Mouse (Mus musculus) heart, embryonic 11.5 days (tissue): ENCODE data around the gene Igsf23. TPM values are rescaled to one million over a fixed set of nuclear protein-coding genes. Genes with fewer than 3 reads are reported as not detected.
"Not testable (repeated sequence)": the region's sequence is repeated elsewhere in the genome, so short reads cannot be mapped to it uniquely, and the experiment has no call there.

ENCODE experiments used
- ATAC-seq: fragments of 200-750 bp; cut with Nextera tagmentation; replicated peaks from 2 replicates; pipeline ENCODE4 v1.8.0; 2017; ENCODE audit warnings: moderate library complexity; ENCODE audit not compliant: insufficient number of reproducible peaks, low FRiP score, low TSS enrichment
- H3K27ac ChIP-seq: fragments of 300-500 bp; sonication (generic); 2 replicates; pipeline ENCODE4 v1.5.1; 2014; ENCODE audit warnings: mild to moderate bottlenecking, low read depth, low read length
- H3K27me3 ChIP-seq: fragments of 300-500 bp; sonication (generic); 2 replicates; pipeline ENCODE4 v1.6.1; 2014; ENCODE audit warnings: mild to moderate bottlenecking, low read length, mixed read lengths; ENCODE audit not compliant: control insufficient read depth, insufficient read depth
- H3K36me3 ChIP-seq: fragments of 300-500 bp; sonication (generic); 2 replicates; pipeline ENCODE4 v1.6.1; 2014; ENCODE audit warnings: mild to moderate bottlenecking, low read length, moderate library complexity, mixed read lengths; ENCODE audit not compliant: control insufficient read depth, insufficient read depth
- H3K4me1 ChIP-seq: fragments of 300-500 bp; sonication (generic); 2 replicates; pipeline ENCODE4 v1.6.1; 2014; ENCODE audit warnings: low read length; ENCODE audit not compliant: control insufficient read depth, insufficient read depth
- H3K4me2 ChIP-seq: fragments of 300-500 bp; sonication (generic); 2 replicates; pipeline ENCODE4 v1.6.1; 2014; ENCODE audit warnings: mild to moderate bottlenecking, moderate library complexity
- H3K4me3 ChIP-seq: fragments of 300-500 bp; sonication (generic); 2 replicates; pipeline ENCODE4 v1.5.1; 2014; ENCODE audit warnings: low read depth, low read length
- H3K9ac ChIP-seq: fragments of 300-500 bp; sonication (generic); 2 replicates; pipeline ENCODE4 v1.6.1; 2014; ENCODE audit warnings: mild to moderate bottlenecking, low read depth, low read length, moderate library complexity
- H3K9me3 ChIP-seq: fragments of 300-500 bp; sonication (generic); replicated peaks from 2 replicates; pipeline ENCODE4 v1.6.1; 2016; ENCODE audit warnings: low read length; ENCODE audit not compliant: control insufficient read depth
- WGBS: fragments of 180-500 bp; shearing (Covaris S2); extraction: QIAGEN DNeasy Blood & Tissue Kit; methylation state at CpG from one replicate; pipeline ENCODE4 v1.1.7; 2014; ENCODE audit not compliant: insufficient replicate concordance; 5-methylcytosine and 5-hydroxymethylcytosine counted together
- polyA plus RNA-seq: library from polyadenylated mRNA; unstranded; fragments of >200 nt; fragmentation: Nextera tagmentation; extraction: Ambion mirVana; gene quantifications from 2 replicates; pipeline ENCODE4 v1.2.1, GENCODE M21; 2014

Igsf23 gene
- polyA plus RNA-seq, result 0.84 and 2.0 TPM in 2 replicates

GRCm38 (mm10) chr7:19950589-19950988, at the start of gene Igsf23:
Igsf23 (minus strand) TSS chr7:19950756.
- Histone ChIP-seq H3K4me2 (no peak within 1 kb of the TSS; the same call in 1 of the 2 replicates), H3K4me3 (no peak within 1 kb of the TSS), H3K27me3 (no peaks in the 10 kb centered on the region), H3K9me3 (no peaks in the 10 kb centered on the region), H3K9ac (no peak within 1 kb of the TSS), H3K36me3 (no peaks in the 10 kb centered on the region), H3K4me1 (peaks cover 3% of the 10 kb centered on the region; the same call in 1 of the 2 replicates), H3K27ac (no peak within 1 kb of the TSS)
- ATAC-seq, result peak; percentile 62
- 24% methylated on average over 9 of the region's 9 CpGs for WGBS

GRCm38 (mm10) chr7:19996721-19997120, 46.2 kb upstream of the Igsf23 start:
- 68% methylated on average over 3 of the region's 3 CpGs for WGBS
- not testable (repeated sequence) for H3K27ac ChIP-seq, H3K27me3 ChIP-seq, H3K9me3 ChIP-seq, H3K4me1 ChIP-seq, H3K36me3 ChIP-seq, ATAC-seq, H3K9ac ChIP-seq, H3K4me3 ChIP-seq, H3K4me2 ChIP-seq

- not testable (repeated sequence) for H3K4me3 ChIP-seq, H3K27me3 ChIP-seq, H3K4me1 ChIP-seq, H3K27ac ChIP-seq, H3K36me3 ChIP-seq, H3K9me3 ChIP-seq, ATAC-seq, H3K9ac ChIP-seq, H3K4me2 ChIP-seq
- WGBS, result 64% methylated on average over 8 of the region's 8 CpGs
Observed at GRCm38 (mm10) chr7:19991165-19991564, 40.6 kb upstream of the Igsf23 start, which contains the start of gene Nlrp9b. Nlrp9b (plus strand) TSS chr7:19991465.

- Histone ChIP-seq H3K9ac (no peak overlapping the region), H3K27me3 (no peaks in the 10 kb centered on the region), H3K4me3 (no peak overlapping the region), H3K36me3 (no peaks in the 10 kb centered on the region), H3K4me1 (no peaks in the 10 kb centered on the region), H3K9me3 (peaks cover 14% of the 10 kb centered on the region), H3K27ac (no peak overlapping the region), H3K4me2 (no peak overlapping the region)
- ATAC-seq, result no peak
- WGBS, result 85% methylated on average over 4 of the region's 4 CpGs
Observed at GRCm38 (mm10) chr7:19971516-19971915, 21.0 kb upstream of the Igsf23 start.

- Histone ChIP-seq H3K9me3 (peaks cover 14% of the 10 kb centered on the region), H3K27me3 (no peaks in the 10 kb centered on the region), H3K9ac (no peak overlapping the region), H3K4me2 (no peak overlapping the region), H3K4me3 (no peak overlapping the region), H3K36me3 (no peaks in the 10 kb centered on the region), H3K27ac (no peak overlapping the region), H3K4me1 (no peaks in the 10 kb centered on the region)
- ATAC-seq, result no peak
- 90% methylated on average over 8 of the region's 8 CpGs for WGBS
Observed at GRCm38 (mm10) chr7:19970196-19970595, 19.6 kb upstream of the Igsf23 start.

GRCm38 (mm10) chr7:19969541-19970090, 19.1 kb upstream of the Igsf23 start:
- 95% methylated on average over 4 of the region's 4 CpGs for WGBS
- no peaks in the 10 kb centered on the region for H3K27me3 ChIP-seq
- H3K27ac ChIP-seq, result no peak overlapping the region
- no peak for ATAC-seq
- H3K36me3 ChIP-seq, result no peaks in the 10 kb centered on the region
- no peak overlapping the region for H3K4me2 ChIP-seq
- no peak overlapping the region for H3K4me3 ChIP-seq
- H3K4me1 ChIP-seq, result no peaks in the 10 kb centered on the region
- peaks cover 14% of the 10 kb centered on the region for H3K9me3 ChIP-seq
- no peak overlapping the region for H3K9ac ChIP-seq

- Histone ChIP-seq H3K9me3 (peaks cover 14% of the 10 kb centered on the region), H3K9ac (no peak overlapping the region), H3K4me1 (no peaks in the 10 kb centered on the region), H3K4me3 (no peak overlapping the region), H3K4me2 (no peak overlapping the region), H3K36me3 (no peaks in the 10 kb centered on the region), H3K27me3 (no peaks in the 10 kb centered on the region), H3K27ac (no peak overlapping the region)
- WGBS, result 64% methylated on average over 3 of the region's 3 CpGs
- ATAC-seq, result no peak
Observed at GRCm38 (mm10) chr7:19969106-19969505, 18.6 kb upstream of the Igsf23 start.

GRCm38 (mm10) chr7:19964985-19965579, 14.5 kb upstream of the Igsf23 start, which contains the start of gene Ceacam20:
Ceacam20 (plus strand) TSS chr7:19965412.
- Histone ChIP-seq H3K27me3 (no peaks in the 10 kb centered on the region), H3K9ac (no peak within 1 kb of the TSS), H3K9me3 (peaks cover 9% of the 10 kb centered on the region), H3K4me1 (no peaks in the 10 kb centered on the region), H3K4me2 (no peak within 1 kb of the TSS), H3K4me3 (no peak within 1 kb of the TSS), H3K36me3 (no peaks in the 10 kb centered on the region), H3K27ac (no peak within 1 kb of the TSS)
- 66% methylated on average over 7 of the region's 7 CpGs for WGBS
- no peak for ATAC-seq

- no peak overlapping the region for H3K4me3 ChIP-seq
- 54% methylated on average over 1 of the region's 1 CpGs for WGBS
- no peak overlapping the region for H3K9ac ChIP-seq
- H3K4me2 ChIP-seq, result no peak overlapping the region
- no peak for ATAC-seq
- H3K4me1 ChIP-seq, result no peaks in the 10 kb centered on the region
- H3K9me3 ChIP-seq, result no peaks in the 10 kb centered on the region
- no peaks in the 10 kb centered on the region for H3K27me3 ChIP-seq
- H3K27ac ChIP-seq, result no peak overlapping the region
- H3K36me3 ChIP-seq, result no peaks in the 10 kb centered on the region
Observed at GRCm38 (mm10) chr7:19962423-19962822, 11.9 kb upstream of the Igsf23 start.
